Mouse (Mus musculus) liver, embryonic 14.5 days (tissue): ENCODE measurements around the gene G6pc3.

Experiments
- CTCF ChIP-seq: IDR thresholded peaks from 2 replicates; pipeline ENCODE4 v1.5.1; 2016; ENCODE audit warnings: antibody characterized with exemption, low read depth, control low read depth
- EP300 ChIP-seq: IDR thresholded peaks from 2 replicates; pipeline ENCODE4 v1.6.1; 2016; ENCODE audit warnings: antibody characterized with exemption, low read depth

DNA sequence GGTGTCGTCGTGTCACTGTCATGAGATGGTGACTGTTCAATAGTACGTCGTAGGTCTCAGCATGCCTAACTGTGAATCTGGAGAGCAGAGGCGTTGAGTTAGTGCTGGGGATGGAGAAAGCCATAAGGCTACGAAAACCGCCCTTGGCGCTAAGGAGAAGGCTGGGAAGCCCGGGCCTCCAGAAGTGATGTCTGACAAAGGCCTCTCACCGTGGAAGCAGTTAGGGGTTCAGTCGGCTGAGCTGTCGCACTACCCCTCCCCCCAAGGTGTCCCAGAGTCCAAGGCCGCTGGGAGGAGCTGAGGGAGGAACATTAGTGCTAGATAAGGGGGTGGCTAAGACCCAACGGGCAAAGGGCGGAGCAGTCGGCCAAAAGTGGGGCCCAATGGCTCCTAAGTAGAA, 43.4 kb upstream of the G6pc3 start:
- TF ChIP-seq EP300 (no peak), CTCF (no peak)
